Mouse (Mus musculus): ENCODE measurements around the gene Morc1.

DNA sequence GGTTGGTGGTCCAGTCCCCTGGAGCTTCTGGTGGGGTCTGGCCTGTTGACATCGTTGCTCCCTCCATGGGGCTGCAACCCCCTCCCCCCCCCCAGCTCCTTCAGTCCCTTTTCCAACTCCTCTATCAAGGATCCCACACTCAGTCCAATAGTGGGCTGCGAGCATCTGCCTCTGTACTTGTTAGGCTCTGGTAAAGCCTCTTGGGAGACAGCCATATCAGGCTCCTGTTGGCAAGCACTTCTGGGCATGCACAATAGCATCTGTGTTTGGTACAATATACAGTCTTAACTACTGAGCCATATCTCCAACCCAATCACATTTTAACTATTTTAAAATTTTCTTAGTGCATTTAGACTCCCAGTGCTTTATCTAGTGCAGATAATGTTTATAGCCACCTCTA is 44.1 kb upstream of the Morc1 start:
- no peak for TF ChIP-seq CTCF (IDR thresholded peaks at IDR 0.05; ENCODE audit: low read depth)
- no peak for TF ChIP-seq EP300 (IDR thresholded peaks at IDR 0.05; ENCODE audit: low read depth)

All from heart, postnatal 0 days (tissue).